Mouse (Mus musculus): ENCODE results near the gene Trpc5. TPM values are rescaled to one million over a fixed set of nuclear protein-coding genes. Genes with fewer than 3 reads are reported as not detected.

The Trpc5 gene
- polyA plus RNA-seq, 1 experiment from 2014 or later, result 0.06 TPM

DNA sequence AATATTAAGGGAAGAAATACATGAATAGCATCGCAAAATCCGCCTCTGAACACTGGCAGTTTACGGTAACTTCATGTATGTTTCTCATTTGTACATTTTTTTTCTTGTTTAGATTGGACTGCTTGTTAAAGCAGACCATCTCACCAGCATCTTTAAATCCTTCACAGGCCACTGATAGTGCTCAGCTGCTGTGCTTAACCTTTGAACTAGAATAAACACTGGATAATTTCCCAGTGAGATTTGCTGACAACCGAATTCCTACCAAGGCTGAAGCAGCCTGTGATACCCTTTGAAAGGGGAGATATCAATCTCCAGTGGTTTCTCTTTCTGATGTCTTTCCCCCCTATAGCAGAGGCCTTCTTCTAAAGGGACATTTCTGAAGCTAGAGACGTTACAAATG is 279.9 kb downstream of the Trpc5 start:
- no peaks in the 10 kb centered on the region for H3K36me3 ChIP-seq (ENCODE audit: control insufficient read depth, insufficient read depth, low read length)
- no peak overlapping the region for H3K27ac ChIP-seq (ENCODE audit: low read length)
- 41% methylated on average over 5 of the region's 5 CpGs for WGBS
- no peaks in the 10 kb centered on the region for H3K9me3 ChIP-seq (ENCODE audit: control insufficient read depth, low read length)
- no peaks in the 10 kb centered on the region for H3K27me3 ChIP-seq (replicated peaks; ENCODE audit: control insufficient read depth, insufficient read depth, low read length)
- H3K4me2 ChIP-seq (ENCODE audit: low read depth, low read length), result no peak overlapping the region
- H3K9ac ChIP-seq (ENCODE audit: low read depth, low read length), result no peak overlapping the region
- no peak overlapping the region for H3K4me3 ChIP-seq (ENCODE audit: low read length)
- H3K4me1 ChIP-seq (ENCODE audit: control insufficient read depth, insufficient read depth, low read length), result no peaks in the 10 kb centered on the region
- no peak for ATAC-seq

GRCm38 (mm10) chrX:144403526-144403925 is 284.5 kb downstream of the Trpc5 start:
- no peak for ATAC-seq
- 26% methylated on average over 7 of the region's 7 CpGs for WGBS
- no peak overlapping the region for H3K9ac ChIP-seq (ENCODE audit: low read depth, low read length)

DNA sequence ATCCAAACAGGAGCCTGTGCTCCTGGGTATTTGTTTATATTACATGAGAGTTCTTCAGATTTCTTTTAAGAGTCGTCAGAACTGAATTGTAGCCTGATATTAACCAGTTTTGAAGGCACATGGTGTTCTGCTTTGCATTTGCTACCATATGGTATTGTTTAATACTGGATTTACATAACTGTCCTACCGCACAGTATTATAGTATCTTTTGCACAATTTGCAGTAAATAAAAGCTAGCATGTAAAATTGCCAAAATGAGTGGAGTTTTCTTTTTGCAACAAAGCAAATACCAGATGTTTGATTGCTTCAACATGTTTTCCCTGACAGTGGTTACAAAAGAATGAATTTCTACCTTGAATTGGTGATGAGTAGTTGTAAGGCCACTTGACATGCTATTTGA is 313.8 kb downstream of the Trpc5 start:
- H3K4me2 ChIP-seq (ENCODE audit: low read depth, low read length), result no peak overlapping the region
- H3K4me3 ChIP-seq (ENCODE audit: low read length), result no peak overlapping the region
- H3K9me3 ChIP-seq (ENCODE audit: control insufficient read depth, low read length), result no peaks in the 10 kb centered on the region
- no peak for ATAC-seq
- H3K27me3 ChIP-seq (replicated peaks; ENCODE audit: control insufficient read depth, insufficient read depth, low read length), result no peaks in the 10 kb centered on the region
- H3K36me3 ChIP-seq (ENCODE audit: control insufficient read depth, insufficient read depth, low read length), result no peaks in the 10 kb centered on the region
- no peaks in the 10 kb centered on the region for H3K4me1 ChIP-seq (ENCODE audit: control insufficient read depth, insufficient read depth, low read length)
- H3K9ac ChIP-seq (ENCODE audit: low read depth, low read length), result no peak overlapping the region
- 52% methylated on average over 2 of the region's 2 CpGs for WGBS
- H3K27ac ChIP-seq (ENCODE audit: low read length), result no peak overlapping the region

More at GRCm38 (mm10) chrX:144403526-144403925, 284.5 kb downstream of the Trpc5 start:
- no peak overlapping the region for H3K4me2 ChIP-seq (ENCODE audit: low read depth, low read length)
- no peaks in the 10 kb centered on the region for H3K27me3 ChIP-seq (replicated peaks; ENCODE audit: control insufficient read depth, insufficient read depth, low read length)
- no peak overlapping the region for H3K4me3 ChIP-seq (ENCODE audit: low read length)
- no peaks in the 10 kb centered on the region for H3K9me3 ChIP-seq (ENCODE audit: control insufficient read depth, low read length)
- H3K27ac ChIP-seq (ENCODE audit: low read length), result no peak overlapping the region
- no peaks in the 10 kb centered on the region for H3K4me1 ChIP-seq (ENCODE audit: control insufficient read depth, insufficient read depth, low read length)
- no peaks in the 10 kb centered on the region for H3K36me3 ChIP-seq (ENCODE audit: control insufficient read depth, insufficient read depth, low read length)

DNA sequence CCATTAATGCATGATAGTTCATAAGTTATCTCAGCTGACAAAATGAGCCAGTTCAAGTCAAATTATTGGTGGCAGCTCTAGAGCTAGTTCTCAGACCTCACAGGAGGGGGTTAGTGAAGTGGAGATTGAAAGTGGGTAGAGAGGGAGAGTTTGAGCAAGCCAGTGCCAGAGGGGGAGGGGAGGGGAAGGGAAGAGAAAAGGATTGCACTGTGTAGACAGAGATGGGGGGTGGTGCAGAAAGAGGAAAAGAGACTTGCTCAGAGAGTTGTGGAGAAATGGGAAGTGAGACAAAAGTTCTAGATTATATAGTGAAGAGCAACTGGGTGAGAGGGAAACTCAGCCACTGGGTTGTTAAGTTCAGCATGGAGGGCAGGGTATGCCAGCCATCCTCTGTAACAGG is 349.6 kb downstream of the Trpc5 start:
- H3K4me2 ChIP-seq (ENCODE audit: low read depth, low read length), result no peak overlapping the region
- no peaks in the 10 kb centered on the region for H3K36me3 ChIP-seq (ENCODE audit: control insufficient read depth, insufficient read depth, low read length)
- H3K27ac ChIP-seq (ENCODE audit: low read length), result no peak overlapping the region
- H3K9ac ChIP-seq (ENCODE audit: low read depth, low read length), result no peak overlapping the region
- H3K4me1 ChIP-seq (ENCODE audit: control insufficient read depth, insufficient read depth, low read length), result no peaks in the 10 kb centered on the region
- H3K27me3 ChIP-seq (replicated peaks; ENCODE audit: control insufficient read depth, insufficient read depth, low read length), result no peaks in the 10 kb centered on the region
- H3K9me3 ChIP-seq (ENCODE audit: control insufficient read depth, low read length), result no peaks in the 10 kb centered on the region
- no peak overlapping the region for H3K4me3 ChIP-seq (ENCODE audit: low read length)
- ATAC-seq, result no peak

GRCm38 (mm10) chrX:144337938-144338337 is 350.0 kb downstream of the Trpc5 start:
- Histone ChIP-seq H3K4me3 (ENCODE audit: low read length) (no peak overlapping the region), H3K9me3 (ENCODE audit: control insufficient read depth, low read length) (no peaks in the 10 kb centered on the region), H3K4me1 (ENCODE audit: control insufficient read depth, insufficient read depth, low read length) (no peaks in the 10 kb centered on the region), H3K9ac (ENCODE audit: low read depth, low read length) (no peak overlapping the region), H3K27me3 (replicated peaks; ENCODE audit: control insufficient read depth, insufficient read depth, low read length) (no peaks in the 10 kb centered on the region), H3K36me3 (ENCODE audit: control insufficient read depth, insufficient read depth, low read length) (no peaks in the 10 kb centered on the region), H3K4me2 (ENCODE audit: low read depth, low read length) (no peak overlapping the region), H3K27ac (ENCODE audit: low read length) (no peak overlapping the region)
- no peak for ATAC-seq

- H3K4me1 ChIP-seq (ENCODE audit: control insufficient read depth, insufficient read depth, low read length), result no peaks in the 10 kb centered on the region
- no peak for ATAC-seq
- 67% methylated on average over 8 of the region's 8 CpGs for WGBS
Measured at GRCm38 (mm10) chrX:144335332-144336015, 352.5 kb downstream of the Trpc5 start.

More at GRCm38 (mm10) chrX:144335332-144336015, 352.5 kb downstream of the Trpc5 start:
- H3K4me3 ChIP-seq (ENCODE audit: low read length), result no peak overlapping the region
- H3K36me3 ChIP-seq (ENCODE audit: control insufficient read depth, insufficient read depth, low read length), result no peaks in the 10 kb centered on the region
- H3K9me3 ChIP-seq (ENCODE audit: control insufficient read depth, low read length), result no peaks in the 10 kb centered on the region
- H3K27me3 ChIP-seq (replicated peaks; ENCODE audit: control insufficient read depth, insufficient read depth, low read length), result no peaks in the 10 kb centered on the region
- H3K27ac ChIP-seq (ENCODE audit: low read length), result no peak overlapping the region
- H3K4me2 ChIP-seq (ENCODE audit: low read depth, low read length), result no peak overlapping the region
- H3K9ac ChIP-seq (ENCODE audit: low read depth, low read length), result no peak overlapping the region

Other genes with a start within 250 kb of the Trpc5 start
- gene Trpc5os, start 231.6 kb downstream of the Trpc5 start, polyA plus RNA-seq (2015; fragmentation: Nextera tagmentation; extraction: Ambion mirVana), result 0.04 TPM in 1 of 2 replicates, not detected in the other
- 0.28 and 0.37 TPM in 2 replicates for gene Rtl4, start 727 bp upstream of the Trpc5 start, polyA plus RNA-seq (2015; fragmentation: Nextera tagmentation; extraction: Ambion mirVana)